Mouse (Mus musculus): ENCODE results near the gene Trmt10a.

DNA sequence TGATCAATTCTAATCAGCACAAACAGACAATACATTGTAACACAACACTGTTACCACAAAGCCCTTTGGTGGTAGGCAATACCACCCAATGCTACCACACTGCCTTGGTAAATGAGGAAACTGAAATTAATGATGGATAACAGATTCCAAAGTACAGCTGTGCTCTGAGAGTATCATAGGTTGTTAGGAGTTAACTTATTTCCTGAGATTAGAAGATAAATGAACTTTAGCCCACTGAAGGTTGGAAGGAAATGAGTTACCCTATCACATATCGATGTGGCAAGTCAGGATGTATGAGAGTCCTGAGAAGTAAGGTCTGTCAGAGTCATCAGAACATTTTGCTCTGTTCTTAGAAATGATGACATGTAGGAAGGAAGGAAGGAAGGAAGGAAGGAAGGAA, 8.7 kb upstream of the Trmt10a start:
- TF ChIP-seq CTCF (IDR thresholded peaks at IDR 0.05; ENCODE audit: low read depth, low read length) (no peak), POLR2A (IDR thresholded peaks at IDR 0.05; ENCODE audit: borderline replicate concordance, low read depth, low read length) (no peak)

Data from bone marrow macrophage, adult 2 months (primary cell).